Mouse (Mus musculus) hindbrain, embryonic 10.5 days (tissue): ENCODE data around the gene Cfap74. TPM values are rescaled to one million over a fixed set of nuclear protein-coding genes. Genes with fewer than 3 reads are reported as not detected.
A peak's percentile ranks its signal among the peaks of the same experiment; 100 is the strongest.

Experiments used
- DNase-seq: peaks from one replicate; pipeline ENCODE4 v3.0.0-alpha.2; 2017; ENCODE audit warnings: low spot score
- H3K27ac ChIP-seq: fragments of 300-500 bp; sonication (generic); 2 replicates; pipeline ENCODE4 v1.5.1; 2016; ENCODE audit warnings: mild to moderate bottlenecking, moderate library complexity
- H3K27me3 ChIP-seq: fragments of 300-500 bp; sonication (generic); 2 replicates; pipeline ENCODE4 v1.6.1; 2016; ENCODE audit warnings: mild to moderate bottlenecking; ENCODE audit not compliant: poor library complexity, insufficient read depth, severe bottlenecking
- H3K36me3 ChIP-seq: fragments of 300-500 bp; sonication (generic); 2 replicates; pipeline ENCODE4 v1.6.1; 2016; ENCODE audit warnings: mild to moderate bottlenecking, moderate library complexity
- H3K4me1 ChIP-seq: fragments of 300-500 bp; sonication (generic); replicated peaks from 2 replicates; pipeline ENCODE4 v1.6.1; 2016; ENCODE audit warnings: mild to moderate bottlenecking
- H3K4me3 ChIP-seq: fragments of 300-500 bp; sonication (generic); 2 replicates; pipeline ENCODE4 v1.5.1; 2016; ENCODE audit warnings: mild to moderate bottlenecking, moderate library complexity
- H3K9me3 ChIP-seq: fragments of 300-500 bp; sonication (generic); 2 replicates; pipeline ENCODE4 v1.6.1; 2016; ENCODE audit warnings: mild to moderate bottlenecking, moderate library complexity
- WGBS: fragments of 180-500 bp; shearing (Covaris S2); methylation state at CpG from one replicate; pipeline ENCODE4 v1.1.7; 2016; 5-methylcytosine and 5-hydroxymethylcytosine counted together
- polyA plus RNA-seq: library from polyadenylated mRNA; unstranded; fragments of >200 nt; fragmentation: Nextera tagmentation; extraction: Ambion mirVana; gene quantifications from 2 replicates; pipeline ENCODE4 v1.2.1, GENCODE M21; 2016

Cfap74 gene
- 6.7 and 7.4 TPM in 2 replicates for polyA plus RNA-seq

- Histone ChIP-seq H3K27me3 (no peaks in the 10 kb centered on the region), H3K4me3 (peak within 1 kb of the TSS; percentile 66), H3K27ac (peak within 1 kb of the TSS; percentile 86), H3K9me3 (no peaks in the 10 kb centered on the region), H3K36me3 (no peaks in the 10 kb centered on the region), H3K4me1 (peaks cover 23% of the 10 kb centered on the region)
- under 1% methylated on average over 35 of the region's 35 CpGs for WGBS
- DNase-seq = peak; percentile 93
These were observed at the start of gene Cfap74 for GRCm38 (mm10) chr4:155409058-155409776. Gene Cfap74 (plus strand): TSS chr4:155409190.

GRCm38 (mm10) chr4:155359560-155360464 lies 49.2 kb upstream of the Cfap74 start:
- no peak overlapping the region for H3K27ac ChIP-seq
- H3K27me3 ChIP-seq = peaks cover 68% of the 10 kb centered on the region
- WGBS = 42% methylated on average over 12 of the region's 12 CpGs
- H3K9me3 ChIP-seq = no peaks in the 10 kb centered on the region
- H3K36me3 ChIP-seq = no peaks in the 10 kb centered on the region
- peak; percentile 22 for DNase-seq
- no peak overlapping the region for H3K4me3 ChIP-seq
- peaks cover 37% of the 10 kb centered on the region for H3K4me1 ChIP-seq

GRCm38 (mm10) chr4:155360856-155361255 lies 48.1 kb upstream of the Cfap74 start:
- H3K4me1 ChIP-seq = peaks cover 37% of the 10 kb centered on the region
- WGBS = under 1% methylated on average over 42 of the region's 42 CpGs
- peak overlapping the region; percentile 45; the same call in 1 of the 2 replicates for H3K27ac ChIP-seq
- H3K9me3 ChIP-seq = no peaks in the 10 kb centered on the region
- H3K36me3 ChIP-seq = no peaks in the 10 kb centered on the region
- peaks cover 70% of the 10 kb centered on the region for H3K27me3 ChIP-seq
- H3K4me3 ChIP-seq = peak overlapping the region; percentile 56
- DNase-seq = no peak

GRCm38 (mm10) chr4:155361303-155361791 lies 47.6 kb upstream of the Cfap74 start, which contains the start of gene Prkcz:
Gene Prkcz (minus strand): TSS chr4:155361361.
- under 1% methylated on average over 51 of the region's 51 CpGs for WGBS
- H3K27me3 ChIP-seq = peaks cover 70% of the 10 kb centered on the region

GRCm38 (mm10) chr4:155362443-155362842 lies 46.5 kb upstream of the Cfap74 start:
- Histone ChIP-seq H3K36me3 (no peaks in the 10 kb centered on the region), H3K4me3 (no peak overlapping the region)

More at GRCm38 (mm10) chr4:155361303-155361791, 47.6 kb upstream of the Cfap74 start, which contains the start of gene Prkcz:
- H3K4me3 ChIP-seq = peak within 1 kb of the TSS; percentile 56
- peaks cover 37% of the 10 kb centered on the region for H3K4me1 ChIP-seq
- no peaks in the 10 kb centered on the region for H3K9me3 ChIP-seq
- DNase-seq = peak; percentile 79
- no peaks in the 10 kb centered on the region for H3K36me3 ChIP-seq
- H3K27ac ChIP-seq = peak within 1 kb of the TSS; percentile 45; the same call in 1 of the 2 replicates

GRCm38 (mm10) chr4:155366784-155367183 lies 42.2 kb upstream of the Cfap74 start:
- Histone ChIP-seq H3K9me3 (no peaks in the 10 kb centered on the region), H3K27me3 (peaks cover 30% of the 10 kb centered on the region), H3K4me1 (peaks cover 16% of the 10 kb centered on the region), H3K36me3 (no peaks in the 10 kb centered on the region), H3K27ac (no peak overlapping the region), H3K4me3 (no peak overlapping the region)
- no peak for DNase-seq
- WGBS = 91% methylated on average over 6 of the region's 6 CpGs

More at GRCm38 (mm10) chr4:155362443-155362842, 46.5 kb upstream of the Cfap74 start:
- H3K9me3 ChIP-seq = no peaks in the 10 kb centered on the region
- H3K27me3 ChIP-seq = peaks cover 70% of the 10 kb centered on the region
- peaks cover 37% of the 10 kb centered on the region for H3K4me1 ChIP-seq
- 38% methylated on average over 5 of the region's 5 CpGs for WGBS
- no peak overlapping the region for H3K27ac ChIP-seq
- no peak for DNase-seq

- no peaks in the 10 kb centered on the region for H3K9me3 ChIP-seq
- H3K27me3 ChIP-seq = peaks cover 21% of the 10 kb centered on the region
- no peaks in the 10 kb centered on the region for H3K36me3 ChIP-seq
- DNase-seq = no peak
- 93% methylated on average over 9 of the region's 9 CpGs for WGBS
- no peak overlapping the region for H3K4me3 ChIP-seq
- no peak overlapping the region for H3K27ac ChIP-seq
- peaks cover 8% of the 10 kb centered on the region; the same call in 1 of the 2 replicates for H3K4me1 ChIP-seq
These were observed 41.3 kb upstream of the Cfap74 start for GRCm38 (mm10) chr4:155367739-155368138.

GRCm38 (mm10) chr4:155368684-155369083 lies 40.3 kb upstream of the Cfap74 start:
- Histone ChIP-seq H3K27ac (peak overlapping the region; percentile 70; the same call in 1 of the 2 replicates), H3K4me1 (0 out of 2 replicates have a peak, but pooled peaks cover 4% of the 10 kb centered on the region), H3K9me3 (no peaks in the 10 kb centered on the region), H3K4me3 (peak overlapping the region; percentile 20; the same call in 1 of the 2 replicates), H3K36me3 (no peaks in the 10 kb centered on the region), H3K27me3 (peaks cover 12% of the 10 kb centered on the region)
- WGBS = 26% methylated on average over 12 of the region's 12 CpGs
- DNase-seq = peak; percentile 86

GRCm38 (mm10) chr4:155370737-155371715 lies 38.0 kb upstream of the Cfap74 start:
- H3K36me3 ChIP-seq = no peaks in the 10 kb centered on the region
- no peak overlapping the region for H3K4me3 ChIP-seq
- no peaks in the 10 kb centered on the region for H3K27me3 ChIP-seq
- H3K27ac ChIP-seq = no peak overlapping the region
- DNase-seq = no peak
- H3K4me1 ChIP-seq = 0 out of 2 replicates have a peak, but pooled peaks cover 4% of the 10 kb centered on the region
- WGBS = 90% methylated on average over 15 of the region's 15 CpGs
- no peaks in the 10 kb centered on the region for H3K9me3 ChIP-seq

- Histone ChIP-seq H3K4me3 (no peak overlapping the region), H3K4me1 (0 out of 2 replicates have a peak, but pooled peaks cover 4% of the 10 kb centered on the region), H3K27me3 (no peaks in the 10 kb centered on the region), H3K36me3 (no peaks in the 10 kb centered on the region), H3K9me3 (no peaks in the 10 kb centered on the region), H3K27ac (no peak overlapping the region)
- WGBS = 74% methylated on average over 5 of the region's 5 CpGs
- DNase-seq = no peak
These were observed 36.9 kb upstream of the Cfap74 start for GRCm38 (mm10) chr4:155371797-155372735.

- Histone ChIP-seq H3K9me3 (no peaks in the 10 kb centered on the region), H3K4me3 (no peak overlapping the region)
These were observed 27.0 kb upstream of the Cfap74 start for GRCm38 (mm10) chr4:155381974-155382373.

More at GRCm38 (mm10) chr4:155381974-155382373, 27.0 kb upstream of the Cfap74 start:
- no peaks in the 10 kb centered on the region for H3K36me3 ChIP-seq
- 54% methylated on average over 7 of the region's 7 CpGs for WGBS
- H3K4me1 ChIP-seq = peaks cover 15% of the 10 kb centered on the region
- no peak for DNase-seq
- no peaks in the 10 kb centered on the region; the same call in 1 of the 2 replicates for H3K27me3 ChIP-seq
- H3K27ac ChIP-seq = no peak overlapping the region
